Mouse (Mus musculus) layer of hippocampus, adult 2 months (tissue): ENCODE data around the gene Hoxa9. TPM values are rescaled to one million over a fixed set of nuclear protein-coding genes. Genes with fewer than 3 reads are reported as not detected.

Experiments used
- DNase-seq, 2 experiments: peaks; one replicate each; pipeline ENCODE4 v3.0.0; 2022; ENCODE audit warnings: low spot score in 2 of 2
- H3K27ac ChIP-seq: fragments of 200-600 bp; 2 replicates; pipeline ENCODE4 v1.8.1; 2022
- H3K4me3 ChIP-seq: fragments of 200-600 bp; 2 replicates; pipeline ENCODE4 v1.8.1; 2022; ENCODE audit warnings: mild to moderate bottlenecking
- CTCF ChIP-seq: fragments of 200-600 bp; conservative IDR thresholded peaks from 2 replicates; pipeline ENCODE4 v1.8.1; 2022; ENCODE audit warnings: antibody characterized with exemption, mild to moderate bottlenecking, moderate library complexity
- microRNA-seq, 2 experiments: library from miRNA; unstranded; fragments of <30 nt; microRNA quantifications; one replicate each; pipeline ENCODE4 v1.2.0; 2021
- total RNA-seq, 2 experiments: library from RNA; stranded (reverse); gene quantifications; 2 replicates each; pipeline ENCODE4 v1.2.3; 2021

Gene Hoxa9
- total RNA-seq, 2 experiments from 2014 or later, result not detected

DNA sequence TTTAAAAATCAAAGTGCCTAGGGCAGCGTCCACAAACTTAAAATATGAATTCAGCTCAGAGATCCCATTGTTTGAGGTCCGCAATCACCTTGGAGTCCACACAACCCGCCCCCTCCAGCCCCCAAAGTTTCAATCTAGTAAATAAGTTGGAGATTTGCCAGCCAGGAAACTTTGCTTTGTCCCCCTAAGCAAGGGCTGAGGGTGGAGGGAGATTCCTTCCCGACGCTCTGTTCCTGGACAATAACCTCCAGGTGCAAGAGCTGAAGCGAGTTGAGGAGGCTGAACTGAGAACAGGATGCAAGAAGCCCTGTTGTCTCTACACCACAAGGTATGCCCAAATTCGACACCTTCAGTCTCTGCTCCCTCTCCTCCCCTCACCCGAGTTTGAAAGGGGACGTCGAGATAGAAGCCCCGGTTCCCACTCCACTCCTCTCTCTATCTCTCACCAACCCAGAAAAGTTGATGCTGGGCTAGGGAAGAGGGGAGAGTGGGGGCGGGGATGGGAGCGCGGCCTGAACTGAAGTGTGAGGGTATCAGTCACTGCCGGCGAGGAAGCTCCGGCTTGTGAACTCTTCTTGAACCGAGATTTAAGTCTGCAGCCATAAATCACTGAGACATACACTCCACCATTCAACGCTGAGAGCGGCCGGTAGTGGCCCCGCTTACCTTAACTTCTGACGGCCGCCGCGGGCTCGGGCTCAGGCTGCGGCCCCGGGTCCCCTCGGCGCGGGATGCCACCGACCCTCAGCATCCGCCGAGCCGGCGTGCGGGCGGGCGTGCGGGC lies 55.7 kb downstream of the Hoxa9 start:
- Histone ChIP-seq H3K4me3 (no peak overlapping the region), H3K27ac (no peak overlapping the region)
- no peak for TF ChIP-seq CTCF
- no peak for DNase-seq

- Histone ChIP-seq H3K4me3 (no peak overlapping the region), H3K27ac (no peak overlapping the region)
- DNase-seq, result no peak
- no peak for TF ChIP-seq CTCF
These were observed 57.2 kb downstream of the Hoxa9 start for GRCm38 (mm10) chr6:52173648-52174047.

Small RNA genes lying within 50 kb of the gene (microRNA-seq; reads per million reads assigned to microRNA genes)
- gene Mir196b, result 2.9 reads per million in 2 experiments

Other genes with a start within 250 kb of the Hoxa9 start
- 10 to 100 TPM; 14.1 to 15.7 TPM for gene Skap2, start 218.5 kb downstream of the Hoxa9 start, total RNA-seq
- gene Hoxa1, start 72.8 kb downstream of the Hoxa9 start, total RNA-seq, result not detected
- not detected for gene Hoxa2, start 66.3 kb downstream of the Hoxa9 start, total RNA-seq
- gene 5730596B20Rik, start 53.6 kb downstream of the Hoxa9 start, total RNA-seq, result not detected
- gene Hoxa4, start 39.3 kb downstream of the Hoxa9 start, total RNA-seq, result not detected
- gene Hoxa5, start 26.5 kb downstream of the Hoxa9 start, total RNA-seq, result not detected
- not detected for gene Hoxa6, start 22.4 kb downstream of the Hoxa9 start, total RNA-seq
- gene Hoxa3, start 17.8 kb downstream of the Hoxa9 start, total RNA-seq, result not detected
- gene Gm28308, start 17.8 kb downstream of the Hoxa9 start, total RNA-seq, result not detected
- gene Hoxa7, start 9.2 kb downstream of the Hoxa9 start, total RNA-seq, result not detected
- gene Hoxa10, start 9.8 kb upstream of the Hoxa9 start, total RNA-seq, result not detected
- not detected for gene Hoxa11, start 14.7 kb upstream of the Hoxa9 start, total RNA-seq
- gene Hoxa13, start 29.8 kb upstream of the Hoxa9 start, total RNA-seq, result not detected
- gene Evx1, start 82.4 kb upstream of the Hoxa9 start, total RNA-seq, result not detected